Mouse (Mus musculus): Measurements from ENCODE around the gene Txnip. TPM values are rescaled to one million over a fixed set of nuclear protein-coding genes. Genes with fewer than 3 reads are reported as not detected.
A peak's percentile ranks its signal among the peaks of the same experiment; 100 is the strongest.
"Not testable (repeated sequence)": the region's sequence is repeated elsewhere in the genome, so short reads cannot be mapped to it uniquely, and the experiment has no call there.

Txnip gene
- 4.1 and 22.7 TPM in 2 replicates for polyA plus RNA-seq (2012; ENCODE audit: insufficient read depth, low replicate concordance)

DNA sequence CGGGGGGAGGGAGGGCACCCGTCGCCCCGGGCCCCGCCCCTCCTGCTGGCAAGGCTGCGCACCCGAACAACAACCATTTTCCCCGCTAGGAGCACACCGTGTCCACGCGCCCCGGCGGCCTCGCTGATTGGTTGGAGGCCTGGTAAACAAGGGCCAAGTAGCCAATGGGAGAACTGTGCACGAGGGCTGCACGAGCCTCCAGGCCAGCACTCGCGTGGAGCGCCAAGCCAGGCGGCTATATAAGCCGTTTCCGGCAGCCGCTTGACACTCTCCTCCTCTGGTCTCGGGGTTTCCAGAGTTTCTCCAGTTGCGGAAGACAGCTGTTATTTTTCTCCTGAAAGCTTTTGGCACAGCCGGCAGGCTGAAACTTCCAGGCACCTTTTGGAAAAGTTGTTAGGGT, at the start of gene Txnip:
TSS of gene Txnip (plus strand) at position 264 of the 400 bp plus-strand sequence.
- peak within 1 kb of the TSS; percentile 96 for H3K4me3 ChIP-seq (replicated peaks)
- no peaks in the 10 kb centered on the region for H3K9me3 ChIP-seq
- H3K36me3 ChIP-seq (replicated peaks; ENCODE audit: low read length), result peaks cover 40% of the 10 kb centered on the region
- H3K27me3 ChIP-seq (replicated peaks), result no peaks in the 10 kb centered on the region
- peaks cover 51% of the 10 kb centered on the region for H3K4me1 ChIP-seq
- TF ChIP-seq GATA1 (IDR thresholded peaks at IDR 0.05; ENCODE audit: borderline replicate concordance, low read length) (no peak), FLI1 (IDR thresholded peaks at IDR 0.05; ENCODE audit: low read length) (0 out of 2 replicates have a peak, but pooled peaks have one; percentile 21)

DNA sequence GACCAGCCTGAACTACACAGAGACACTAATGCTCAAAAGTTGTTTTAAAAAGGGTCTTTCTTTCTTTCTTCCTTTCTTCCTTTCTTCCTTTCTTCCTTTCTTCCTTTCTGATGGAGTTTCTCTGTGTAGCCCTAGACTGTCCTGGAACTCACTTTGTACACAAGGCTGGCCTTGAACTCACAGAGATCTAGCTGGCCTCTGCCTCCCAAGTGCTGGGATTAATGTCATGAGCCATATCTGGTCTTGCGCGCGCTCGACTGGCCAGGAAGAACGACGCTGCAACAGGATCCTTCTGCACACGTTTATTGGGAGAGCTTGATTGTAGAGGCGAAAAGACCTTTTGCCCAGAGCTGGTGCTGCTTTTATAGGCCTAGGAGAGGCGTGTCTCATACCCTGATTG, 49.8 kb upstream of the Txnip start:
- H3K4me1 ChIP-seq, result peaks cover 19% of the 10 kb centered on the region
- not testable (repeated sequence) for H3K9me3 ChIP-seq; H3K4me3 ChIP-seq (replicated peaks); H3K27me3 ChIP-seq (replicated peaks); H3K36me3 ChIP-seq (replicated peaks; ENCODE audit: low read length)

DNA sequence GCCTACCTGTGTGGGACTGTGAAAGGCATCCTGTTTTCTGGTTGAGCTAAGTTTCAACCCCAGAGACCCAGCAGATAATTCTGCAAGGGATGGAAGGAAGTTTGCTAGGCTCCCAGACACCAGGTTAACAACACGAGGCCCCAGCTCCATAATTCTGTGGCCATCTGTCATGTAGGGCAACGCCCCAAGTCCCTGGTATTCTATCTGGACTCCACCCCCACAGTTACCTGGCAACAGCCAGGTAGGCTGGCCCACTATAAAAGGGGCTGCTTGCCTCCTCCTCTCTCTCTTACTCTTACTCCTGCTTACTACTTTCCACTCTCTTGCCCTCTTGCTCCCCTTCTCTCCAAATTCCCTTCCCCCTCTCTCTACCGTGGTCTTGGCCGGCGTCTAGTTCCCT, 37.6 kb upstream of the Txnip start:
- TF ChIP-seq GATA1 (IDR thresholded peaks at IDR 0.05; ENCODE audit: borderline replicate concordance, low read length) (no peak), FLI1 (IDR thresholded peaks at IDR 0.05; ENCODE audit: low read length) (no peak)
- Histone ChIP-seq H3K9me3 (peaks cover 6% of the 10 kb centered on the region), H3K4me3 (replicated peaks) (no peak overlapping the region), H3K4me1 (peaks cover 10% of the 10 kb centered on the region), H3K36me3 (replicated peaks; ENCODE audit: low read length) (no peaks in the 10 kb centered on the region), H3K27me3 (replicated peaks) (peaks cover 34% of the 10 kb centered on the region)

DNA sequence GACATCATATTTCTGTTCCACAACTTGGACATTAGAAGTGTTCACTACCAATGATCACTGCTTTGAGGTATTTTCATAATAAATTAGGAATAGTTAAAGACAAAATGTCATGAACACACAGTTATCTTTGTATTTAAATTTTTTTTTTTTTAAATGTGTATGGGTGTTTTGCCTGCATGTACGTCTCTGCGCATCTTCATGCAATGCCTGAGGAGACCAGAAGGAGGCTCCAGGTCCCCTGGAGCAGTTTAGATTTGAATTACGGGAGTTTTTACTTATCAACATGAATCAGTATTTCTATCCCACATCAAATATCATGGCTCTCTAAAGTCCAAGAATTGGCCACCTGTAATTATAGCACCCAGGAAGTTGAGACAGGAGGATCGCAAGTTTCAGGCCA, 35.6 kb upstream of the Txnip start:
- H3K4me1 ChIP-seq, result peaks cover 20% of the 10 kb centered on the region
- H3K36me3 ChIP-seq (replicated peaks; ENCODE audit: low read length), result no peaks in the 10 kb centered on the region
- H3K27me3 ChIP-seq (replicated peaks), result peaks cover 48% of the 10 kb centered on the region
- H3K4me3 ChIP-seq (replicated peaks), result no peak overlapping the region
- TF ChIP-seq FLI1 (IDR thresholded peaks at IDR 0.05; ENCODE audit: low read length) (no peak), GATA1 (IDR thresholded peaks at IDR 0.05; ENCODE audit: borderline replicate concordance, low read length) (no peak)
- H3K9me3 ChIP-seq, result peaks cover 6% of the 10 kb centered on the region

DNA sequence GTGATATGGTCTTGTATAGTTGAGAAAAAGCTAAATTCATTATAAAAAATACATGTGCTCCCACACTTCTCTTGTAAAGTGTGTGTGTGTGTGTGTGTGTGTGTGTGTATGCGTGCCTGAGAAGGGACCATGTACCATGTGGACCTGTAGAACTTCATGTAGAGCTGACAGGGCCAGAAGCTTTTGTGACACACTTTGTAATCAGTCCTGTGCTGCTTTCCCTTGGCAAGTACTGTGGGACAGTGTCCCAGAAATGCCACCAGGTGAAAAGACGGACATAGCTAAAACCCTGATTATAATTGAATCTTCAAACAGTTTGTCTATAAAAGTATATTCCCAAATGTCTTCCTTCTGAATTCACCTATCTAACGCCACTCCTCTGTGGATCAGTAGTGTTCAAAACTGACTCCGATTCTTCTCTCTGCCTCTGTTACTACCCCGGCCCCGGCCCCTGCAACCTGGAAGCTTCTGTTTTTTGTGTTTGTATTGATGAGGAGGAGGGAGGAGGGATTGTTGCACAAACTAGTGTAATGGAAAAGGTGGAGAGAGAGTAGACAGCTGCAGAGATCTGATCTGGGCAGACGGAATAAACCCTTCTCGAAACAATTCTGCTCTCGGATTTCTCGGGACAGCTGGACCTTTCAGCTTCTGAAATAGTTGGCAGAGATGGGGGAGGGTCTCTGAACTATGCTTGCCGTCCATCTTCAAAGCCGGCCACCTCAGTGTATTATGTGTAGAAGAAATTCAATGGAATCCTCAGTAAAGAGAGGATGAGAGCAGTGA, 33.5 kb upstream of the Txnip start:
- no peak overlapping the region for H3K4me3 ChIP-seq (replicated peaks)
- peaks cover 30% of the 10 kb centered on the region for H3K4me1 ChIP-seq
- H3K27me3 ChIP-seq (replicated peaks), result peaks cover 63% of the 10 kb centered on the region
- TF ChIP-seq GATA1 (IDR thresholded peaks at IDR 0.05; ENCODE audit: borderline replicate concordance, low read length) (no peak), FLI1 (IDR thresholded peaks at IDR 0.05; ENCODE audit: low read length) (no peak)
- H3K9me3 ChIP-seq, result 0 out of 2 replicates have a peak, but pooled peaks cover 5% of the 10 kb centered on the region
- H3K36me3 ChIP-seq (replicated peaks; ENCODE audit: low read length), result no peaks in the 10 kb centered on the region

DNA sequence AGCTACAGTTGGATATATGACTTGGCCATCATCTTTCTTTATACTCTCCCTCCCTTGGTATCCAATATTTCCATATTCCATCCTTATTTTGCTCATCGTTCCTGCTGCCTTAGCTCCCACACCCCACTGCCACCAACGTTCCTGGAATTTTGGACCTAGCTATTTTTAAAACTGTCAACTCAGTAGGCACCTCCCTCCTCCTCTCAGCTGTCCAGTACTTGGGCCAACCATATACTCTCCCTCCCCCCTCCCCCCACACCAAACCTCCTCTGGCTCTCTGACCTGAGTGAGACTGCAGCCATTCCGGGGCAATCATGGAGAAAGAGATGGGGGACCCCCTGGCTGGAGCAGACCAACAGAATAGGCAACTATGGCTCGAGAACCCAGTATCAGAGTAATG, 32.8 kb upstream of the Txnip start, which contains the start of gene Hfe2:
TSS of gene Hfe2 (plus strand) at position 259 of the 400 bp plus-strand sequence.
- Histone ChIP-seq H3K9me3 (0 out of 2 replicates have a peak, but pooled peaks cover 5% of the 10 kb centered on the region), H3K4me1 (peaks cover 30% of the 10 kb centered on the region), H3K4me3 (replicated peaks) (peak within 1 kb of the TSS; percentile 78), H3K36me3 (replicated peaks; ENCODE audit: low read length) (no peaks in the 10 kb centered on the region), H3K27me3 (replicated peaks) (peaks cover 67% of the 10 kb centered on the region)
- no peak for TF ChIP-seq FLI1 (IDR thresholded peaks at IDR 0.05; ENCODE audit: low read length)
- TF ChIP-seq GATA1 (IDR thresholded peaks at IDR 0.05; ENCODE audit: borderline replicate concordance, low read length), result no peak

DNA sequence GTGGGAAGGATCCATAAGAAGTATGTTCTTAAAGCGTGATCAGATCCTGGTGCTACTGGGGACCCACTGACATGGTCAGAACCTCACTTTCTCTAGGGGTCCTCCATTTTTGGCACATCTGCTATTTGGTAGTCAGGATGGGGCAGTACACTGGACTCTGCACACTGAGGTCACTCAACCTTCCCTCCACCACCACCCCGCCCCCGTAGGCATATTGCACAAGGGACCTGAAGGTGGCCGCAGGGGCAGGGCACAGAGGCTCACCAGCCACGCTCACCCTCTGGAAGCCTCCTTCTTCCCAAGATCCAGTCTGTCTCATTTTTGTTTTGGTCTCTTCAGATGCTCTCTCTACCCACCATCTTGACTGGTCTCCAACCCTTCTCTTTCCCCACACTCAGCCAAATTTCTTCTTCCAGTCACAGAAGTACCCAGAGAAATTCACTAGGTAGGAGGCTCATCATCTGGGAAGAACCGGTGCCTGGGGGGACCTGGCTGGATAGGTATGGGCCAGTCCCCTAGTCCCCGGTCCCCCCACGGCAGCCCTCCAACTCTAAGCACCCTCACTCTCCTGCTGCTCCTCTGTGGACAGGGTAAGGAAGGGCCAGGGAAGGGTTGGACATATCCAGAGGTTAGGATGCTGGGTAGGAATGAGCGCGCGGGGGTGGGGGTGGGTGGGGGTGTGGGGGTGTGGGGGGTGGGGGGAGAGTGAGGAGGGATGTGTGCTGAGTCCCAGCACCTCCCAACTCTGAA, 31.6 kb upstream of the Txnip start:
- Histone ChIP-seq H3K4me3 (replicated peaks) (peak overlapping the region; percentile 85), H3K9me3 (0 out of 2 replicates have a peak, but pooled peaks cover 5% of the 10 kb centered on the region), H3K36me3 (replicated peaks; ENCODE audit: low read length) (no peaks in the 10 kb centered on the region), H3K4me1 (peaks cover 30% of the 10 kb centered on the region), H3K27me3 (replicated peaks) (peaks cover 72% of the 10 kb centered on the region)
- TF ChIP-seq GATA1 (IDR thresholded peaks at IDR 0.05; ENCODE audit: borderline replicate concordance, low read length) (no peak), FLI1 (IDR thresholded peaks at IDR 0.05; ENCODE audit: low read length) (no peak)

DNA sequence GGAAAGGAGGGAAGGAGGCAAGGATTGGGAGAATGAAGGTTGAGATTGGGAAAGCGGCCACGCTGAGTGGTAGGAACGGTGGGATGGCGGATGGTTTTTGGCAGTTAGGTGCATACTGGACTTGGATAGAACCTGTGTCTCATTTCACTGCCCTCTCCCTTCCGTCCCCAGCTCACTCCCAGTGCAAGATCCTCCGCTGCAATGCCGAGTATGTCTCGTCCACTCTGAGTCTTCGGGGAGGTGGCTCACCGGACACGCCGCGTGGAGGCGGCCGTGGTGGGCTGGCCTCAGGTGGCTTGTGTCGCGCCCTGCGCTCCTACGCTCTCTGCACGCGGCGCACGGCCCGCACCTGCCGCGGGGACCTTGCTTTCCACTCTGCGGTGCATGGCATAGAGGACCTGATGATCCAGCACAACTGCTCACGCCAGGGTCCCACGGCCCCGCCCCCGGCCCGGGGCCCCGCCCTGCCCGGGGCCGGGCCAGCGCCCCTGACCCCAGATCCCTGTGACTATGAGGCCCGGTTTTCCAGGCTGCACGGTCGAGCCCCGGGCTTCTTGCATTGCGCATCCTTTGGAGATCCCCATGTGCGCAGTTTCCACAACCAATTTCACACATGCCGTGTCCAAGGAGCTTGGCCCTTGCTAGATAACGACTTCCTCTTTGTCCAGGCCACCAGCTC, 30.8 kb upstream of the Txnip start:
- Histone ChIP-seq H3K4me1 (peaks cover 30% of the 10 kb centered on the region), H3K4me3 (replicated peaks) (peak overlapping the region; percentile 85), H3K9me3 (0 out of 2 replicates have a peak, but pooled peaks cover 5% of the 10 kb centered on the region), H3K36me3 (replicated peaks; ENCODE audit: low read length) (no peaks in the 10 kb centered on the region), H3K27me3 (replicated peaks) (peaks cover 78% of the 10 kb centered on the region)
- TF ChIP-seq GATA1 (IDR thresholded peaks at IDR 0.05; ENCODE audit: borderline replicate concordance, low read length) (no peak), FLI1 (IDR thresholded peaks at IDR 0.05; ENCODE audit: low read length) (no peak)

DNA sequence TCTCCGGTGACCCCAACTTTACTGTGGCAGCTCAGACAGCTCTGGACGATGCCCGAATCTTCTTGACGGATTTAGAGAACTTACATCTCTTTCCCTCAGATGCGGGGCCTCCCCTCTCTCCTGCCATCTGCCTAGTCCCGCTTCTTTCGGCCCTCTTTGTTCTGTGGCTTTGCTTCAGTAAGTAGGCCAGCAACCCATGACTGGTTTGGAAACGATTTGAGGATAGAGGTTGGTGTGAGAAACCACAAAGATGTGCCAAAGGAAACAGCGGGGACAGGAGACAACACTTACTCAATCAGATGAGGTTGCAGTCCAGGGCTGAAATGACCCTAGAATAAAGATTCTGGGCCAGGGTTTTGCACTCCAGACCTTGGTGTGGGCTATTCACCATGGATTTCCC, 29.3 kb upstream of the Txnip start:
- peaks cover 30% of the 10 kb centered on the region for H3K4me1 ChIP-seq
- H3K4me3 ChIP-seq (replicated peaks), result no peak overlapping the region
- no peaks in the 10 kb centered on the region for H3K36me3 ChIP-seq (replicated peaks; ENCODE audit: low read length)
- H3K9me3 ChIP-seq, result 0 out of 2 replicates have a peak, but pooled peaks cover 5% of the 10 kb centered on the region
- peaks cover 84% of the 10 kb centered on the region for H3K27me3 ChIP-seq (replicated peaks)
- TF ChIP-seq GATA1 (IDR thresholded peaks at IDR 0.05; ENCODE audit: borderline replicate concordance, low read length), result no peak
- TF ChIP-seq FLI1 (IDR thresholded peaks at IDR 0.05; ENCODE audit: low read length), result no peak

All from megakaryocyte, embryonic 14.5 days (primary cell).